Mouse (Mus musculus): ENCODE data around the gene Cnih3. TPM values are rescaled to one million over a fixed set of nuclear protein-coding genes. Genes with fewer than 3 reads are reported as not detected.

The Cnih3 gene
- polyA plus RNA-seq, 1 experiment = 0.37 TPM

DNA sequence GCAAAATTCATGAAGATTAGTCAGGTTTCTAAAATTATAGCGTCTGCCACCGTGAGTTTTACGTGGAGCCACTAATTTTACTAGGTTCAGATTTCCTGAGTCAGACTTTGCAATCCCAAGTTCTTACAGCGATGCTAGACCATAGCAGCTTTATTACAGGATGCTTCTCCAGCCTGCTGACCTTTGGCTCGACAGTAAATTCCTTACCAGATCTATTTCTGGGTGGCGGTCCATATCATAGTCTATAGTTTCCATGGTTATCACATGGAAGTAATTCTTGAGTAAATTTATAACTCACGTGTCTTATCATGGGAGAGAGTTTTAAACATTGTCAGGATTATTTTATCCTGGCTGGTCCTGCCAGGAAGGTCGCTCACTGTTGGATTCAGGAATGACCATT, 117.0 kb downstream of the Cnih3 start:
- no peaks in the 10 kb centered on the region for H3K79me2 ChIP-seq (ENCODE audit: control insufficient read depth, insufficient read depth)
- no peak for TF ChIP-seq E2F4 (IDR thresholded peaks at IDR 0.05; ENCODE audit: insufficient read depth)
- TF ChIP-seq SRF (IDR thresholded peaks at IDR 0.05; ENCODE audit: control insufficient read depth, insufficient read length, low read depth) = no peak
- TF ChIP-seq TCF12 (IDR thresholded peaks at IDR 0.05; ENCODE audit: insufficient read depth, poor library complexity, severe bottlenecking) = no peak
- TF ChIP-seq POLR2AphosphoS2 (IDR thresholded peaks at IDR 0.05; ENCODE audit: insufficient read length, low read depth) = no peak
- no peak for TF ChIP-seq CEBPB (IDR thresholded peaks at IDR 0.05; ENCODE audit: insufficient read depth, poor library complexity, severe bottlenecking)
- no peak for TF ChIP-seq MYOG (IDR thresholded peaks at IDR 0.05; ENCODE audit: control insufficient read depth in 1 of 3, insufficient read depth in 1 of 3, insufficient read length in 2 of 3, low read depth in 2 of 3)
- no peak for TF ChIP-seq REST (IDR thresholded peaks at IDR 0.05; ENCODE audit: insufficient read depth, insufficient read length)
- TF ChIP-seq POLR2A (IDR thresholded peaks at IDR 0.05; ENCODE audit: insufficient read length, low read depth) = no peak

DNA sequence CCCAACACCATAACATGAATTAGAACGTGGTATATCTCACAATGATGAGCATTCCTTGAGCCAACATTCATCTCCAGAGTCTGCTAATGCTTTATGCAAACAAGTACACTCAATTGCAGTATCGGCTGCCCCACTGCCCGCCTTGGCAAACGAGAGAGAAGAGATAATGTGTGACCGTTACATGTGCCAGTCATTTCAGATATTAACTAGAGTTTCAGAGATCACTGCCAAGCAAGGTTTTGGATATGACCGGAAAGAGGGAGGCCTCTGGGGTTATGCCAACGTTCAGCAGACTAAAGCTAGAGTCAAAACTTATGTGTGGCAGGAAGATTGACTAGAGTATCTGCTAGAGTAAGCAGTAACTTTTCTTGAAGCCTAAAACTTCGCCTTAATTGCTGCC, 123.7 kb downstream of the Cnih3 start:
- Histone ChIP-seq H3K27me3 (ENCODE audit: control insufficient read depth, insufficient read depth, insufficient read length) (no peaks in the 10 kb centered on the region), H3ac (ENCODE audit: control insufficient read depth, insufficient read length) (no peak overlapping the region), H3K4me2 (ENCODE audit: low read depth) (no peak overlapping the region), H3K79me2 (ENCODE audit: control insufficient read depth, insufficient read depth) (no peaks in the 10 kb centered on the region), H3K4me3 (no peak overlapping the region), H3K36me3 (ENCODE audit: control insufficient read depth, insufficient read depth) (no peaks in the 10 kb centered on the region)
- no peak for TF ChIP-seq E2F4 (IDR thresholded peaks at IDR 0.05; ENCODE audit: insufficient read depth)
- TF ChIP-seq POLR2A (IDR thresholded peaks at IDR 0.05; ENCODE audit: insufficient read length, low read depth) = no peak
- no peak for TF ChIP-seq REST (IDR thresholded peaks at IDR 0.05; ENCODE audit: insufficient read depth, insufficient read length)
- TF ChIP-seq POLR2AphosphoS2 (IDR thresholded peaks at IDR 0.05; ENCODE audit: insufficient read length, low read depth) = no peak
- TF ChIP-seq USF1 (IDR thresholded peaks at IDR 0.05; ENCODE audit: low read depth) = no peak
- no peak for TF ChIP-seq SRF (IDR thresholded peaks at IDR 0.05; ENCODE audit: control insufficient read depth, insufficient read length, low read depth)
- no peak for TF ChIP-seq MYOG (IDR thresholded peaks at IDR 0.05; ENCODE audit: control insufficient read depth in 1 of 3, insufficient read depth in 1 of 3, insufficient read length in 2 of 3, low read depth in 2 of 3)
- no peak for TF ChIP-seq MYOD1 (IDR thresholded peaks at IDR 0.05; ENCODE audit: control insufficient read depth in 1 of 3, insufficient read length in 2 of 3, low read depth in 2 of 3)
- TF ChIP-seq TCF3 (IDR thresholded peaks at IDR 0.05; ENCODE audit: insufficient read length, low read depth) = no peak
- no peak for TF ChIP-seq TCF12 (IDR thresholded peaks at IDR 0.05; ENCODE audit: insufficient read depth, poor library complexity, severe bottlenecking)
- TF ChIP-seq CEBPB (IDR thresholded peaks at IDR 0.05; ENCODE audit: insufficient read depth, poor library complexity, severe bottlenecking) = no peak
- no peak for TF ChIP-seq MAX (IDR thresholded peaks at IDR 0.05; ENCODE audit: low read depth)

More for the DNA sequence above, 117.0 kb downstream of the Cnih3 start:
- Histone ChIP-seq H3ac (ENCODE audit: control insufficient read depth, insufficient read length) (no peak overlapping the region), H3K36me3 (ENCODE audit: control insufficient read depth, insufficient read depth) (no peaks in the 10 kb centered on the region), H3K4me2 (ENCODE audit: low read depth) (no peak overlapping the region), H3K27me3 (ENCODE audit: control insufficient read depth, insufficient read depth, insufficient read length) (no peaks in the 10 kb centered on the region), H3K4me3 (no peak overlapping the region)

DNA sequence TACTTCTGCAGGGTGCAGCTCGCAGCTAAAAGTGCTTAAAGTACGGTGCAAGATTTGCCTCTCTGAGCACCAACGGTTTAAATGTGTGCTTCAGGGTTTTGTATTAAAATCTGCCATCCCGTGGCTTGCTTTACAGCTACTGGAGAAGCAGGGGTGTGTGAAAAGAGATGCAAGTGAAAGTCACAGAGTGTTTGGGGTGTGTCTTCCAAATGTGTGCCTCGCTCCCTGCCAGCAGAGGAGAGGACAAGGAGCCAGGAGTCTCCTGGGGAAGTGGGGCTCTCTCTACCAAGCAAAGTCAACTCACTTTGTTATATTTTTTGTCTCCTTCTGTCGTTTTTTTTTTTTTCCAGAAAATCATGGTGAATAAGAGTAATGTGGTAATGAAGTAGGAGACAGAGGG, 124.1 kb downstream of the Cnih3 start:
- H3ac ChIP-seq (ENCODE audit: control insufficient read depth, insufficient read length) = no peak overlapping the region
- H3K4me3 ChIP-seq = no peak overlapping the region
- TF ChIP-seq MAX (IDR thresholded peaks at IDR 0.05; ENCODE audit: low read depth) = no peak
- no peak for TF ChIP-seq MYOG (IDR thresholded peaks at IDR 0.05; ENCODE audit: control insufficient read depth in 1 of 3, insufficient read depth in 1 of 3, insufficient read length in 2 of 3, low read depth in 2 of 3)
- no peak for TF ChIP-seq SRF (IDR thresholded peaks at IDR 0.05; ENCODE audit: control insufficient read depth, insufficient read length, low read depth)
- TF ChIP-seq POLR2A (IDR thresholded peaks at IDR 0.05; ENCODE audit: insufficient read length, low read depth) = no peak
- no peak for TF ChIP-seq E2F4 (IDR thresholded peaks at IDR 0.05; ENCODE audit: insufficient read depth)
- no peak for TF ChIP-seq CEBPB (IDR thresholded peaks at IDR 0.05; ENCODE audit: insufficient read depth, poor library complexity, severe bottlenecking)
- no peaks in the 10 kb centered on the region for H3K27me3 ChIP-seq (ENCODE audit: control insufficient read depth, insufficient read depth, insufficient read length)
- H3K36me3 ChIP-seq (ENCODE audit: control insufficient read depth, insufficient read depth) = no peaks in the 10 kb centered on the region
- H3K79me2 ChIP-seq (ENCODE audit: control insufficient read depth, insufficient read depth) = no peaks in the 10 kb centered on the region
- no peak overlapping the region for H3K4me2 ChIP-seq (ENCODE audit: low read depth)

DNA sequence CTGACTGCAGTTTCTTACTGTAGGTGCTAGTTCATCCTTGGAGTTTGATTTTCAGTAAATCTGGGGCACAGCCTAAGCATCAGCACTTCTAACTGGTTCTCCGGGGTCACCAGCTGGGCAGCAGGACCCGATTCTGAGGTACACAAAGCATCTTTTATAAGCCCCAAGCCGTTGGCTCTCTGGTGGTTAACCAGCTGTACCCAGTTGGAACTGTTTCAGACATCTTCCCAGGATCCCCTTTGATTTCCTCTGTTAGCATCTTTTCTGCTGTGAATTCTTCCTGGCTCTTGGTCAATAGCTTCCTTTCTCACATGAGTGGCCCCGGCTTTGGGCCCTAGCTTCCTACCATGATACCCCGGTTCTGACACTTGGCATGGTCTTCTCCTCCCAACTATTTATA, 132.3 kb downstream of the Cnih3 start:
- Histone ChIP-seq H3ac (ENCODE audit: control insufficient read depth, insufficient read length) (no peak overlapping the region), H3K4me2 (ENCODE audit: low read depth) (peak overlapping the region; percentile 4), H3K79me2 (ENCODE audit: control insufficient read depth, insufficient read depth) (no peaks in the 10 kb centered on the region), H3K27me3 (ENCODE audit: control insufficient read depth, insufficient read depth, insufficient read length) (no peaks in the 10 kb centered on the region), H3K36me3 (ENCODE audit: control insufficient read depth, insufficient read depth) (no peaks in the 10 kb centered on the region), H3K4me3 (no peak overlapping the region)
- TF ChIP-seq MAX (IDR thresholded peaks at IDR 0.05; ENCODE audit: low read depth) (no peak), MYOG (IDR thresholded peaks at IDR 0.05; ENCODE audit: control insufficient read depth in 1 of 3, insufficient read depth in 1 of 3, insufficient read length in 2 of 3, low read depth in 2 of 3) (no peak), E2F4 (IDR thresholded peaks at IDR 0.05; ENCODE audit: insufficient read depth) (no peak), POLR2AphosphoS2 (IDR thresholded peaks at IDR 0.05; ENCODE audit: insufficient read length, low read depth) (no peak), TCF3 (IDR thresholded peaks at IDR 0.05; ENCODE audit: insufficient read length, low read depth) (no peak), TCF12 (IDR thresholded peaks at IDR 0.05; ENCODE audit: insufficient read depth, poor library complexity, severe bottlenecking) (no peak), REST (IDR thresholded peaks at IDR 0.05; ENCODE audit: insufficient read depth, insufficient read length) (no peak), SRF (IDR thresholded peaks at IDR 0.05; ENCODE audit: control insufficient read depth, insufficient read length, low read depth) (no peak), MYOD1 (IDR thresholded peaks at IDR 0.05; ENCODE audit: control insufficient read depth in 1 of 3, insufficient read length in 2 of 3, low read depth in 2 of 3) (no peak), POLR2A (IDR thresholded peaks at IDR 0.05; ENCODE audit: insufficient read length, low read depth) (no peak), USF1 (IDR thresholded peaks at IDR 0.05; ENCODE audit: low read depth) (no peak), CEBPB (IDR thresholded peaks at IDR 0.05; ENCODE audit: insufficient read depth, poor library complexity, severe bottlenecking) (no peak)

DNA sequence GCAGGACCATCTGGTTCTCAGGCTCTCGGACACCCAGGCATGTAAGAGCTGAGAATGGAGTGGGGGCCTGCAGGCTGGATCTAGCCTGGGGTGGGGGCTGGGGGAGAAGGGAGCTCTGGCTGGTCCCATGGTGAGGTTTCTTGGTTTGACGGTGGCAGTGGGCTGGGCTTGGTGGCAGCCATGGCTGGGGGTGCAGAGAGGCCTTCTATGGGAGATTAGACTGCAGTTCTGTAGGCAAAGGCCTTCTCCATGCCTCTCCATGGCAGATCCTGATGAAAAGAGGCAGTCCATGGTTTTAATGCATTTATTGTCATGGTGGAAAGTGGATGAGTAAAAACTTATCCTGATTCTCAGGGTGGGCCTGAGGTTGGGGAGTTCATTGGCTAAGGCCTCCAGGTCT, 151.0 kb downstream of the Cnih3 start:
- Histone ChIP-seq H3ac (ENCODE audit: control insufficient read depth, insufficient read length) (no peak overlapping the region), H3K4me2 (ENCODE audit: low read depth) (no peak overlapping the region), H3K27me3 (ENCODE audit: control insufficient read depth, insufficient read depth, insufficient read length) (no peaks in the 10 kb centered on the region), H3K36me3 (ENCODE audit: control insufficient read depth, insufficient read depth) (no peaks in the 10 kb centered on the region), H3K4me3 (no peak overlapping the region), H3K79me2 (ENCODE audit: control insufficient read depth, insufficient read depth) (no peaks in the 10 kb centered on the region)
- no peak for TF ChIP-seq MYOD1 (IDR thresholded peaks at IDR 0.05; ENCODE audit: control insufficient read depth in 1 of 3, insufficient read length in 2 of 3, low read depth in 2 of 3)
- no peak for TF ChIP-seq POLR2AphosphoS2 (IDR thresholded peaks at IDR 0.05; ENCODE audit: insufficient read length, low read depth)
- no peak for TF ChIP-seq MYOG (IDR thresholded peaks at IDR 0.05; ENCODE audit: control insufficient read depth in 1 of 3, insufficient read depth in 1 of 3, insufficient read length in 2 of 3, low read depth in 2 of 3)
- no peak for TF ChIP-seq CEBPB (IDR thresholded peaks at IDR 0.05; ENCODE audit: insufficient read depth, poor library complexity, severe bottlenecking)
- no peak for TF ChIP-seq SRF (IDR thresholded peaks at IDR 0.05; ENCODE audit: control insufficient read depth, insufficient read length, low read depth)
- TF ChIP-seq TCF12 (IDR thresholded peaks at IDR 0.05; ENCODE audit: insufficient read depth, poor library complexity, severe bottlenecking) = no peak
- no peak for TF ChIP-seq E2F4 (IDR thresholded peaks at IDR 0.05; ENCODE audit: insufficient read depth)
- no peak for TF ChIP-seq TCF3 (IDR thresholded peaks at IDR 0.05; ENCODE audit: insufficient read length, low read depth)
- TF ChIP-seq USF1 (IDR thresholded peaks at IDR 0.05; ENCODE audit: low read depth) = no peak
- no peak for TF ChIP-seq POLR2A (IDR thresholded peaks at IDR 0.05; ENCODE audit: insufficient read length, low read depth)
- no peak for TF ChIP-seq MAX (IDR thresholded peaks at IDR 0.05; ENCODE audit: low read depth)
- TF ChIP-seq REST (IDR thresholded peaks at IDR 0.05; ENCODE audit: insufficient read depth, insufficient read length) = no peak
